Mouse (Mus musculus) bone marrow macrophage, adult 2 months (primary cell): ENCODE results near the gene Slc5a4b.

Experiments used
- CTCF ChIP-seq: IDR thresholded peaks from 2 replicates; pipeline ENCODE4 v1.5.1; 2012; ENCODE audit warnings: low read depth, mild to moderate bottlenecking, low read length, moderate library complexity
- POLR2A ChIP-seq: IDR thresholded peaks from 2 replicates; pipeline ENCODE4 v1.6.1; 2012; ENCODE audit warnings: mild to moderate bottlenecking, low read depth, low read length, borderline replicate concordance

GRCm38 (mm10) chr10:76033119-76033455 lies 77.7 kb downstream of the Slc5a4b start:
- TF ChIP-seq CTCF (no peak), POLR2A (no peak)
